Mouse (Mus musculus) layer of hippocampus, adult 2 months (tissue): ENCODE data around the gene Evi5l. TPM values are rescaled to one million over a fixed set of nuclear protein-coding genes. Genes with fewer than 3 reads are reported as not detected.
"Not testable (repeated sequence)": the region's sequence is repeated elsewhere in the genome, so short reads cannot be mapped to it uniquely, and the experiment has no call there.

ENCODE experiments used
- DNase-seq, 2 experiments: peaks; one replicate each; pipeline ENCODE4 v3.0.0; 2022; ENCODE audit warnings: low spot score in 2 of 2
- H3K27ac ChIP-seq: fragments of 200-600 bp; 2 replicates; pipeline ENCODE4 v1.8.1; 2022
- H3K4me3 ChIP-seq: fragments of 200-600 bp; 2 replicates; pipeline ENCODE4 v1.8.1; 2022; ENCODE audit warnings: mild to moderate bottlenecking
- CTCF ChIP-seq: fragments of 200-600 bp; conservative IDR thresholded peaks from 2 replicates; pipeline ENCODE4 v1.8.1; 2022; ENCODE audit warnings: antibody characterized with exemption, mild to moderate bottlenecking, moderate library complexity
- total RNA-seq, 2 experiments: library from RNA; stranded (reverse); gene quantifications; 2 replicates each; pipeline ENCODE4 v1.2.3; 2021

The Evi5l gene
- total RNA-seq, 2 experiments from 2014 or later, result 100 to 107 TPM

DNA sequence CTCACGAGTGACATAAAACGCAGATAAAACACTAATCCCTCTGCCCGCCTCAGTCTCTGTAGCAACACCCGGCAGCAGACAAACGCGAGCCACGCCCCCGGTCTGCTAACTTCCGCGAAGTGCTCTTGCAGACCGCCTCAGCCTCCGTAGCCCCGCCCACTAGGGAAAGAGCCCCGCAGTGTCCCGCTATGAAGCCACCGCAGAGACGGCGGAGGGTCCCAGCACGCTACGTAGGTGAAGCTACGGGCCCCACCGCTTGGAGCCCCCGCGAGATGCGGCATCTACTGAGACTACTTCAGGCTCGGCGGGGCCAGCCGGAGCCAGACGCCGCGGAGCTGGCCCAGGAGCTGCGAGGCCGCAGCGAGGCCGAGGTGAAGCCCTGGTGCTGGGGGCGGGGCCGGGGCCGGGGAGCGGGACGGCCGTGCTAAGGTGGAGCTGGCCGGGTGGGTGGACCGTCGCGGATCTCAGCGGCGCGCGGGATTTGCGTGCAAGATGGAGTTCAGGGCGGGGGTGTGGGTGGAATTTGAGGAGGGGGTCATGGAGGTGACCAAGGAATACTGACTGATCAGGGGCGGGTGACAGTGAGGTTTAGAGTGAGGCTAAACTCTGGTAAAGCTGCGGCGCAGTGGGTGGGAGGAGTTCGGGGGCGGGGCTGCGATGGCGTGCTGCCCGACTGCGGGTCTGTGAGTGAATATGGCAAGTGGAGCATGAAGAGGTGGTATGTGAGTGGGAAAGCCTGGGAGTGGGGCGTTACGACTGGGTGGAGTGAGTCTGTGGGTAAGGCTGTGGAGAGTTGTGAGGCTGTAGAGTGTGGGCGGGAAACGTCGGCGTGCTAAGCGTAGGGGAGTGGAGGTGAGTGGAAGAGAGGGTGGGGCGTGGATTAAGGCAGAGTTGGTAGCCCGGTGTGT is 86.8 kb downstream of the Evi5l start, which contains the start of gene Snapc2:
TSS of gene Snapc2 (plus strand) at position 147 of the 908 bp plus-strand sequence.
- peak within 1 kb of the TSS; percentile 95 for H3K4me3 ChIP-seq
- no peak for TF ChIP-seq CTCF
- peak; percentile 94 for DNase-seq
- peak within 1 kb of the TSS; percentile 97 for H3K27ac ChIP-seq

DNA sequence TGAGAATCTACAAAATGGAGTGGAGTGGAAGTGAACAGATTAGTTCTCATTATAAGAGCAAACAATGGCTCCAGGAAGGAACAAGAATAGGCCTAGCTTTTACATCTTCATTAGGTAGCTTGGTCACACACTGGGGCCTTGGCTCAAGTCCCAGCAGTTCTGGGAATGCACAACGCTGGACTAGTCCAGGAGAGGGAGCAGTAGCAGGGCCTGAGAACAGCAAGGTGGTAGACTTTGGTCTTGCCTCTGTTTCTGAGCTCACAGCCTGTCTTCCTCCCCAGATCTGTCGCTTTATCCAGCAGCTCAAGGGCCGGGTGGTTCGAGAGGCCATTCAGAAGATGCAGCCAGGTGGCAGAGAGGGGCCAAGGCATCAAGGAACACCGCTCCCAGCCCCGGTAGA is 87.6 kb downstream of the Evi5l start:
- peak overlapping the region; percentile 95 for H3K4me3 ChIP-seq
- H3K27ac ChIP-seq, result peak overlapping the region; percentile 97
- peak; percentile 64 to 65 for DNase-seq
- peak; percentile 72 for TF ChIP-seq CTCF

DNA sequence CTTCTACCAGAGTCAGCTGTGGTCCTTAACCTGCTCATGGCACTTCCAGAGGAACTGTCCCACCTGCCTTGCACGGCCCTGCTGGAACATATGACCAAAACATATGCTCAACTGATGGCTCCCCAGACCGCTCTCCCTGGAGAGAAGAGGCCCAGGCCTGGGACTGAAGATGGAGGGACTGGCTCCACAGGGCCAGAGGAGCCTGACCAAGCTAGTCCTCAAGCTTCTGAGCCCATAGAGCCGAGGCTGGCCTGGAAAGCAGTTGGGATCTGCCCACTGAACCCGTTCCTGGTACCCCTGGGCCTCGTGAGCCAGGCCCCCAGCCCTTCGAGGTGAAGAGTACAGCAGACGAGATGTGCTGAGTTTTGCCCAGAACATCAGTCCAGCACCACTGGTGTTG is 89.1 kb downstream of the Evi5l start:
- H3K4me3 ChIP-seq, DNase-seq: not testable (repeated sequence)
- H3K27ac ChIP-seq, result peak overlapping the region; percentile 97

DNA sequence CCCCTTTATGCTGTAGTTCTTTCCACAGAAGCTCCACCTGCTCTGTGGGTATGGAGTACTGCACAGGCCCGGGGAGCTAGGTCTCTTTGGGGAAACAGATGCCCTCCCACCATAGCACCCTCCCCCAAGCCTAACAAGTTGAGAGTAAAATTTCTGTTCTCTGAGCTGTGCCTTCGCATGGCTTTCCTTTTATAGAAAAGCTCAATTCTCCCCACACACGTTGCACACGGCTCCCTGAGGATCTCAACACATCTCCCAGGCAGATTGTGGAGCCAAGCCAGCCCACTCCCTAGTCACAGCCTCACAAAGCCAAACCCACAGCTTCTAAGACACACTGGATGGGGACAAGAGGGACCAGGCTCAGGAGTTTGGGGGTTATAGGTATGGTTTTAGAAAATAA is 90.5 kb downstream of the Evi5l start:
- DNase-seq, result peak; percentile 84 to 93
- Histone ChIP-seq H3K4me3 (peak overlapping the region; percentile 84), H3K27ac (peak overlapping the region; percentile 97)
- no peak for TF ChIP-seq CTCF

- H3K27ac ChIP-seq, result peak overlapping the region; percentile 97
- TF ChIP-seq CTCF, result no peak
- peak overlapping the region; percentile 84 for H3K4me3 ChIP-seq
- DNase-seq, result no peak
These were observed 91.0 kb downstream of the Evi5l start for GRCm38 (mm10) chr8:4257350-4257749.

GRCm38 (mm10) chr8:4258233-4258632 is 91.9 kb downstream of the Evi5l start:
- DNase-seq, result peak; percentile 82 to 88
- peak; percentile 97 for TF ChIP-seq CTCF
- peak overlapping the region; percentile 84 for H3K4me3 ChIP-seq
- H3K27ac ChIP-seq, result peak overlapping the region; percentile 97

DNA sequence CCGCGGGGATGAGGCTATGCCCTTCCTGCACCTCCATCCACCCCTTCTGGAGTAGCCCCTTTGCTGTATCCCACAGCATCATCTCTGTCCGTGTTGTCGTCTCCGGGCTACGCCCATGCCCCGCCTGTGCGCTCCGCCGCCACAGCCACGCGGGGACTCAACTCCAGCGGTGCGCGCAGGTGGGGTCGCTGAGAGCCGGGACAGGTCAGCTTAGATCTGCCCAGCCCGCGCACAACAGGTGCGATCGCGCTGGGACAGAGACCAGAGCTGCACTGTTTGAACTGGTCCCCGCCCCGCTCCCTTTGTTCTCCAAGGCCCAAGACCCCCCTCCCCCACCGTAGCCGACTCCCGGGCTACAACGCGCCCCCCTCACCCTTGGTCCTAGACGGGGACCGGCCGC is 92.3 kb downstream of the Evi5l start:
- H3K27ac ChIP-seq, result peak overlapping the region; percentile 97
- peak overlapping the region; percentile 84 for H3K4me3 ChIP-seq
- no peak for DNase-seq
- no peak for TF ChIP-seq CTCF

DNA sequence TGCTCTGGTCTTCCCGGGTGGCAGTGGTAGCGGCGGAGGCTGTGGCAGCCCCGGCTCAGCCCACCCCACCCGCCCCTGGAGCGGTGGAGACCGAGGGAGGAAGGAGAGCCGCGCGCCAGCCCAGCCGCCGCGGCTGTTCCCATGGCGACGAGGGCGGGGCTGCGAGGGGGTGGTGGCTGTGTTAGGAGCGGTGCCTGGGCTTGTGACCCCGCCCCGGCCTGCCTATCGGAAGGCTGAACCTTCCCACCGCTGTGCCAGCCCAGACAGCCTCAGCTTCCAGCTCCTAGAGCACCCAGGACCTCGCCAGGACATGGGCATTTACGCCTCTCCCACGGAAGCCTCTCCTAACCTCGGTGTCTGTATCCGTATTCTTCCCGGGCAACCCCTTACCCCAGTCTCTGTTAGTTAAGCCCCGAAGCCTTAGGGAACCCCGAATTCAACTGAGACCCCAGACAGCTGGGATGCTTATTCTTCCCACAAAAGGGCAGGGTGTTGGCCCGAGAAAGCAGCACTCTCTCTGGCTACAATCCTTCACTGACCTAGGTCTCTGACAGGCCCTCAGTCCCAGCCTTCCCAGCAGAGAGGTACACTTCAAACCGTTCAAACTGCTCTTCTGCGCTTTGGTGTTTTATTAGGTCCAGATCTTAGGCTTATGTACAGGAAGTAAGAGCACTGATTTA is 92.9 kb downstream of the Evi5l start, which contains the start of gene Ctxn1:
TSS of gene Ctxn1 (minus strand) at position 150 of the 680 bp plus-strand sequence.
- peak; percentile 94 to 96 for DNase-seq

GRCm38 (mm10) chr8:4259805-4260170 is 93.4 kb downstream of the Evi5l start:
- TF ChIP-seq CTCF, result no peak
- no peak overlapping the region for H3K4me3 ChIP-seq
- peak overlapping the region; percentile 97 for H3K27ac ChIP-seq
- no peak for DNase-seq

More for the DNA sequence above, 92.9 kb downstream of the Evi5l start, which contains the start of gene Ctxn1:
- TF ChIP-seq CTCF, result no peak
- peak within 1 kb of the TSS; percentile 84 for H3K4me3 ChIP-seq
- peak within 1 kb of the TSS; percentile 97 for H3K27ac ChIP-seq

Other genes starting within 250 kb of the Evi5l start
- under 1 TPM; 0.42 to 0.69 TPM for gene Cd209b, start 239.7 kb upstream of the Evi5l start, total RNA-seq
- under 1 TPM; 0.29 to 0.77 TPM for gene Cd209c, start 211.8 kb upstream of the Evi5l start, total RNA-seq
- under 1 TPM in 1 of 2 experiments, not detected in 1; 0.69 TPM for gene Cd209f, start 60.7 kb upstream of the Evi5l start, total RNA-seq
- gene Cd209g, start 32.5 kb upstream of the Evi5l start, total RNA-seq, result not detected
- 10 to 100 TPM; 46.0 to 47.4 TPM for gene Prr36, start 50.9 kb downstream of the Evi5l start, total RNA-seq
- gene Lrrc8e, start 60.3 kb downstream of the Evi5l start, total RNA-seq, result not detected
- 100 to 1,000 TPM in 1 of 2 experiments, 10 to 100 TPM in 1; 98.4 to 106 TPM for gene Map2k7, start 72.2 kb downstream of the Evi5l start, total RNA-seq
- 1 to 10 TPM; 1.1 to 2.4 TPM for gene Gm49320, start 72.3 kb downstream of the Evi5l start, total RNA-seq
- 10 to 100 TPM; 18.0 to 20.3 TPM for gene Tgfbr3l, start 81.6 kb downstream of the Evi5l start, total RNA-seq
- 10 to 100 TPM; 27.7 to 27.8 TPM for gene Snapc2, start 86.5 kb downstream of the Evi5l start, total RNA-seq
- gene Ctxn1, start 92.7 kb downstream of the Evi5l start, total RNA-seq, result 100 to 1,000 TPM; 515 to 555 TPM
- gene Timm44, start 109.3 kb downstream of the Evi5l start, total RNA-seq, result 10 to 100 TPM; 73.9 to 78.8 TPM
- 10 to 100 TPM; 24.6 to 27.5 TPM for gene Ccl25, start 158.6 kb downstream of the Evi5l start, total RNA-seq
- gene Elavl1, start 158.8 kb downstream of the Evi5l start, total RNA-seq, result 10 to 100 TPM; 78.6 to 81.1 TPM